Mouse (Mus musculus): ENCODE measurements at regions not wholly inside any gene's neighbourhood (a gene's known extent, or its start where the extent isn't known, plus 50 kb on each side); places are given as distances from the start of the nearest gene placed in this dataset.
A peak's percentile ranks its signal among the peaks of the same experiment; 100 is the strongest.

- no peaks in the 10 kb centered on the region for H3K27me3 ChIP-seq (ENCODE audit: insufficient read depth, low read length)
- H3K9ac ChIP-seq (ENCODE audit: low read depth, low read length) = no peak overlapping the region
- DNase-seq (ENCODE audit: low spot score) (peak; percentile 92), ATAC-seq (replicated peaks; ENCODE audit: low FRiP score, low read depth) (peak; percentile 66)
- 0 out of 2 replicates have a peak overlapping the region, but pooled peaks have one; percentile 3 for H3K4me2 ChIP-seq (ENCODE audit: low read length)
- peak; percentile 81 for TF ChIP-seq CTCF (IDR thresholded peaks at IDR 0.05; ENCODE audit: low read depth)
- WGBS = 43% methylated on average over 16 of the region's 16 CpGs
- H3K4me3 ChIP-seq (replicated peaks; ENCODE audit: low read depth, low read length) = no peak overlapping the region
- peak overlapping the region; percentile 78 for H3K27ac ChIP-seq
- peaks cover 18% of the 10 kb centered on the region for H3K4me1 ChIP-seq (replicated peaks; ENCODE audit: insufficient read depth, low read length)
- no peaks in the 10 kb centered on the region for H3K9me3 ChIP-seq (replicated peaks; ENCODE audit: low read length)
- H3K36me3 ChIP-seq (ENCODE audit: insufficient read depth, low read length) = no peaks in the 10 kb centered on the region
Observed at GRCm38 (mm10) chr5:148756246-148756930, 172.7 kb downstream of the Katnal1 start.

DNA sequence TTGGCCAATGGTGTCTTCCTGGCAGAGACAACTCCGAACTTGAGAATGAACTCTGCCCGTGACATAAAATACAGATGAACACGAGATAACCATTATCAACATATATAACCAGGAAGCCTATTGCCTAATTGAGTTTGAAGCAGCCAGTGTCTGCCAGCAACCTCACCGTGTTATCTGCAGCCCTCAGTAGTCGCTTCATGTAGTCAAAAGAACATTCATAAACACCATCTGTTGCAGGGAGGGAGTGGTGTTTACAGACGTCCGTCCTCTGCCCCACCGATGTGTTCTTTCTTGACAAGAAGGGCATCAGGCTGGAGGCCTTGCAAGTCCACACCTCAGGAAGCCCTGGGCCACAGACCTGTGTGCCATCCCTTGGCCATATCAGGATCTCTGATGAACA is 173.3 kb downstream of the Katnal1 start:
- 87% methylated on average over 8 of the region's 8 CpGs for WGBS

GRCm38 (mm10) chr5:148754896-148755295 is 174.2 kb downstream of the Katnal1 start:
- Histone ChIP-seq H3K27ac (no peak overlapping the region), H3K9ac (ENCODE audit: low read depth, low read length) (no peak overlapping the region), H3K4me2 (ENCODE audit: low read length) (no peak overlapping the region), H3K27me3 (ENCODE audit: insufficient read depth, low read length) (no peaks in the 10 kb centered on the region), H3K4me1 (replicated peaks; ENCODE audit: insufficient read depth, low read length) (peaks cover 18% of the 10 kb centered on the region), H3K4me3 (replicated peaks; ENCODE audit: low read depth, low read length) (no peak overlapping the region), H3K9me3 (replicated peaks; ENCODE audit: low read length) (no peaks in the 10 kb centered on the region), H3K36me3 (ENCODE audit: insufficient read depth, low read length) (no peaks in the 10 kb centered on the region)
- no peak for TF ChIP-seq CTCF (IDR thresholded peaks at IDR 0.05; ENCODE audit: low read depth)
- no peak for ATAC-seq (replicated peaks; ENCODE audit: low FRiP score, low read depth)
- DNase-seq (ENCODE audit: low spot score) = no peak
- 52% methylated on average over 10 of the region's 10 CpGs for WGBS

More for the DNA sequence above, 173.3 kb downstream of the Katnal1 start:
- DNase-seq (ENCODE audit: low spot score) = no peak
- no peak for TF ChIP-seq CTCF (IDR thresholded peaks at IDR 0.05; ENCODE audit: low read depth)
- Histone ChIP-seq H3K4me1 (replicated peaks; ENCODE audit: insufficient read depth, low read length) (peaks cover 18% of the 10 kb centered on the region), H3K27me3 (ENCODE audit: insufficient read depth, low read length) (no peaks in the 10 kb centered on the region), H3K36me3 (ENCODE audit: insufficient read depth, low read length) (no peaks in the 10 kb centered on the region), H3K4me3 (replicated peaks; ENCODE audit: low read depth, low read length) (no peak overlapping the region), H3K4me2 (ENCODE audit: low read length) (no peak overlapping the region), H3K27ac (peak overlapping the region; percentile 78; the same call in 1 of the 2 replicates), H3K9me3 (replicated peaks; ENCODE audit: low read length) (no peaks in the 10 kb centered on the region), H3K9ac (ENCODE audit: low read depth, low read length) (no peak overlapping the region)
- no peak for ATAC-seq (replicated peaks; ENCODE audit: low FRiP score, low read depth)

- Histone ChIP-seq H3K9me3 (replicated peaks; ENCODE audit: low read length) (no peaks in the 10 kb centered on the region), H3K4me1 (replicated peaks; ENCODE audit: insufficient read depth, low read length) (peaks cover 18% of the 10 kb centered on the region), H3K4me2 (ENCODE audit: low read length) (no peak overlapping the region), H3K4me3 (replicated peaks; ENCODE audit: low read depth, low read length) (no peak overlapping the region), H3K9ac (ENCODE audit: low read depth, low read length) (no peak overlapping the region), H3K27ac (no peak overlapping the region), H3K36me3 (ENCODE audit: insufficient read depth, low read length) (no peaks in the 10 kb centered on the region), H3K27me3 (ENCODE audit: insufficient read depth, low read length) (no peaks in the 10 kb centered on the region)
- TF ChIP-seq CTCF (IDR thresholded peaks at IDR 0.05; ENCODE audit: low read depth) = 0 out of 2 replicates have a peak, but pooled peaks have one; percentile 7
- ATAC-seq (replicated peaks; ENCODE audit: low FRiP score, low read depth) (no peak), DNase-seq (ENCODE audit: low spot score) (no peak)
- 92% methylated on average over 6 of the region's 6 CpGs for WGBS
Observed at GRCm38 (mm10) chr5:148754363-148754762, 174.8 kb downstream of the Katnal1 start.

GRCm38 (mm10) chr5:148753457-148753856 is 175.7 kb downstream of the Katnal1 start:
- no peak for TF ChIP-seq CTCF (IDR thresholded peaks at IDR 0.05; ENCODE audit: low read depth)
- Histone ChIP-seq H3K9me3 (replicated peaks; ENCODE audit: low read length) (no peaks in the 10 kb centered on the region), H3K4me1 (replicated peaks; ENCODE audit: insufficient read depth, low read length) (peaks cover 15% of the 10 kb centered on the region), H3K4me3 (replicated peaks; ENCODE audit: low read depth, low read length) (no peak overlapping the region), H3K4me2 (ENCODE audit: low read length) (no peak overlapping the region), H3K27me3 (ENCODE audit: insufficient read depth, low read length) (no peaks in the 10 kb centered on the region), H3K9ac (ENCODE audit: low read depth, low read length) (no peak overlapping the region), H3K27ac (no peak overlapping the region), H3K36me3 (ENCODE audit: insufficient read depth, low read length) (no peaks in the 10 kb centered on the region)
- ATAC-seq (replicated peaks; ENCODE audit: low FRiP score, low read depth) (no peak), DNase-seq (ENCODE audit: low spot score) (no peak)
- 55% methylated on average over 4 of the region's 4 CpGs for WGBS

DNA sequence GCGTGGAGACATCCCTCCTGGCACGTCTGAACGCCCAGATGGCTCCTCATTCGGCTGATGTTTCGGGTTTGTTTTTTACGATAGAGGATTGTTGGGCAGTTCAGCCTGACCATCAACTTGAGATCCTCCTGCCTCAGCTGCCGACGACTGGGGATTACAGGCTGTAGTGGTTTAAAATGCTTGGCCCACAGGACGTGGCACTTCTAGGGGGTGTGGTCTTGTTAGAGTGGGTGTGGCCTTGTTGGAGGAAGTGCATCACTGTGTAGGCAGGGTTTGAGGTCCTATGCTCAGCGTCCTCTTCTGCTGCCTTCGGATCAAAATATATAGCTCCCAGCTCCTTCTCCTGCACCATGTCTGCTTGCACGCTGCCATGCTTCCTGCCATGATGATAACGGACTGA is 177.1 kb downstream of the Katnal1 start:
- DNase-seq (ENCODE audit: low spot score) = no peak
- H3K27me3 ChIP-seq (ENCODE audit: insufficient read depth, low read length) = no peaks in the 10 kb centered on the region
- ATAC-seq (replicated peaks; ENCODE audit: low FRiP score, low read depth) = no peak
- WGBS = 93% methylated on average over 13 of the region's 13 CpGs
- no peak for TF ChIP-seq CTCF (IDR thresholded peaks at IDR 0.05; ENCODE audit: low read depth)
- H3K36me3 ChIP-seq (ENCODE audit: insufficient read depth, low read length) = no peaks in the 10 kb centered on the region
- peaks cover 3% of the 10 kb centered on the region for H3K4me1 ChIP-seq (replicated peaks; ENCODE audit: insufficient read depth, low read length)
- H3K9me3 ChIP-seq (replicated peaks; ENCODE audit: low read length) = no peaks in the 10 kb centered on the region
- no peak overlapping the region for H3K9ac ChIP-seq (ENCODE audit: low read depth, low read length)
- no peak overlapping the region for H3K4me3 ChIP-seq (replicated peaks; ENCODE audit: low read depth, low read length)
- no peak overlapping the region for H3K27ac ChIP-seq
- H3K4me2 ChIP-seq (ENCODE audit: low read length) = no peak overlapping the region
